ENCODE assay signal across 16 mouse cellular contexts in the genomic region with DNA sequence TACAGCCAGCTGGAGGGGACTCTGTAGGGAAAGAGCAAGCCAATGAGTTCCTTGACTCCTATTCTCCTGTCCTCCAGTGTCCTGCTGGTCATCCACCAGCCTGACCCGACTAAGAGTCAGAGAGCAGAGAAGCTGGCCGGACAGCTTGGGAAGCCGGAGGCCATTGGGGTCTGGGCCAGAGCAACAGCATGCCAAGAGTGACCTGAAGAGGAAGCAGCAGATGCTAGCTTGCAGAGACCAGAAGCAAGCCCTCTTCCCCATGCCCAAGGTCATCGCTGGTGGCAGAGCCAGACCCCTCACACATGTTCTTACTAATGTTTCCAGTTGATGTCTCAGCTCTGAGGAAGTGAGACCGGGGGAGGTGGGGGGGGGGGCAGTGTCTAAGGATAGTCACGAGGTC.
DNase-seq lines count a peak whose midpoint lies in the region.
"Had no signal": no experiment of that assay in that cellular context is flagged by ENCODE, and none has a peak within 500 bp of the region (broad histone marks: within the 10 kb centered on the region; RNA-seq: fewer than 3 reads in every experiment).

No protein-coding gene starts in this region.

- peak; percentile 15 for DNase-seq in adrenal gland, postnatal 14 days
- DNase-seq in adrenal gland, postnatal 4 days (ENCODE audit: low spot score in 2 of 2): no peak
- peak; percentile 57 for DNase-seq in layer of hippocampus, adult 9-11 months
- DNase-seq in layer of hippocampus, postnatal 25 days (ENCODE audit: extremely low spot score in 1 of 2, low spot score in 1 of 2): no peak
- DNase-seq in brain, adult 2 months (ENCODE audit: low read depth, low spot score): peak; percentile 46
- peak; percentile 61 for DNase-seq in cerebellum, adult 9-11 months
- DNase-seq in adipocyte (ENCODE audit: low spot score): no peak
- DNase-seq in right cerebral cortex, postnatal 14 days: no peak
- DNase-seq: adrenal gland, postnatal 25 days; gastrocnemius, postnatal 14 days; heart, adult 2 months; heart, postnatal 36 days; kidney, adult 18-20 months; kidney, postnatal 14 days; lung, postnatal 4 days; right cerebral cortex, postnatal 4 days had no signal

Comparison
In these comparisons a context has a peak if more than half of its experiments do, and no peak if none do; other contexts are left out.
1. DNase-seq: peak in adrenal gland, postnatal 14 days (single experiment), layer of hippocampus, adult 9-11 months (single experiment), brain, adult 2 months (single experiment) and cerebellum, adult 9-11 months (single experiment); none in adrenal gland, postnatal 4 days (0 of 2), layer of hippocampus, postnatal 25 days (0 of 2), adipocyte (single experiment) and right cerebral cortex, postnatal 14 days (single experiment).